Mouse (Mus musculus) T-cell, adult 2 months (primary cell): ENCODE measurements around the gene Palm2.

ENCODE experiments used
- DNase-seq: peaks from one replicate; pipeline ENCODE4 v3.0.0; 2022; ENCODE audit warnings: low spot score

Palm2 gene

GRCm38 (mm10) chr4:57672996-57673906 is 239.2 kb downstream of the Palm2 start:
- peak; percentile 83 for DNase-seq

- DNase-seq, result no peak
These were observed 240.3 kb downstream of the Palm2 start for GRCm38 (mm10) chr4:57674351-57674750.

- peak; percentile 48 for DNase-seq
These were observed 241.3 kb downstream of the Palm2 start for GRCm38 (mm10) chr4:57675387-57675786.

GRCm38 (mm10) chr4:57677916-57678315 is 243.9 kb downstream of the Palm2 start:
- no peak for DNase-seq

- DNase-seq, result no peak
These were observed 245.0 kb downstream of the Palm2 start for GRCm38 (mm10) chr4:57678991-57679457.

- no peak for DNase-seq
These were observed 246.1 kb downstream of the Palm2 start for GRCm38 (mm10) chr4:57680186-57680585.

- peak; percentile 64 for DNase-seq
These were observed 247.5 kb downstream of the Palm2 start for GRCm38 (mm10) chr4:57681511-57681910.

GRCm38 (mm10) chr4:57682341-57682740 is 248.3 kb downstream of the Palm2 start:
- DNase-seq, result no peak

GRCm38 (mm10) chr4:57682944-57683343 is 248.9 kb downstream of the Palm2 start:
- no peak for DNase-seq

GRCm38 (mm10) chr4:57684676-57685215 is 250.7 kb downstream of the Palm2 start:
- DNase-seq, result no peak

- DNase-seq, result no peak
These were observed 252.7 kb downstream of the Palm2 start for GRCm38 (mm10) chr4:57686736-57687135.

- no peak for DNase-seq
These were observed 253.5 kb downstream of the Palm2 start for GRCm38 (mm10) chr4:57687583-57687982.

GRCm38 (mm10) chr4:57688131-57688530 is 254.1 kb downstream of the Palm2 start:
- no peak for DNase-seq

- no peak for DNase-seq
These were observed 256.0 kb downstream of the Palm2 start for GRCm38 (mm10) chr4:57690001-57690400.

- no peak for DNase-seq
These were observed 256.8 kb downstream of the Palm2 start for GRCm38 (mm10) chr4:57690805-57691204.

GRCm38 (mm10) chr4:57694356-57695136 is 260.5 kb downstream of the Palm2 start:
- no peak for DNase-seq

- no peak for DNase-seq
These were observed 262.9 kb downstream of the Palm2 start for GRCm38 (mm10) chr4:57696955-57697354.

GRCm38 (mm10) chr4:57697918-57698611 is 264.0 kb downstream of the Palm2 start:
- no peak for DNase-seq

GRCm38 (mm10) chr4:57701576-57701975 is 267.5 kb downstream of the Palm2 start:
- no peak for DNase-seq

GRCm38 (mm10) chr4:57703574-57704470 is 269.8 kb downstream of the Palm2 start:
- DNase-seq, result no peak

- no peak for DNase-seq
These were observed 270.5 kb downstream of the Palm2 start for GRCm38 (mm10) chr4:57704575-57704974.
